Mouse (Mus musculus) kidney, postnatal 10 days (tissue): Measurements from ENCODE around the gene Capzb.

Experiments used
- DNase-seq: peaks from one replicate; pipeline ENCODE4 v3.0.0; 2021; ENCODE audit warnings: mixed read lengths

The Capzb gene

DNA sequence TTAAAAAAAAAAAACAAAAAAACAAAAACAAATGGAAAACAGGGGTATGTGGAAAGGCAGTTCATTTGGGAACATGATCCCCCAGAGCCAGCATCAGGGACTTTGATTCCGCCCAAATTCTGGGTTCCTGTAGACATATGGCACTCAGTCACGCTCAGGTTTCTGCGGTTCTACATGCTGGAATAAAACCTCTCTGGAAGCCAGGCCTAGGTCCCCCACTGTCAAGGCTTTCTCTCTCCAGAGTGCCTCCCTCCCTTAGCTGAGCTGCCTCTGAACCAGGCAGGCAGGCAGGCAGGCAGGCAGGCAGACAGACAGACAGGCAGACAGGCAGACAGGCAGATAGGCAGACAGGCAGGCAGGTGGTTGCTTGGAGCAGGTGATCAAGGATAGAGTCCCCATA, 77.5 kb downstream of the Capzb start:
- no peak for DNase-seq

GRCm38 (mm10) chr4:139271562-139271961, 78.9 kb downstream of the Capzb start:
- DNase-seq, result no peak

DNA sequence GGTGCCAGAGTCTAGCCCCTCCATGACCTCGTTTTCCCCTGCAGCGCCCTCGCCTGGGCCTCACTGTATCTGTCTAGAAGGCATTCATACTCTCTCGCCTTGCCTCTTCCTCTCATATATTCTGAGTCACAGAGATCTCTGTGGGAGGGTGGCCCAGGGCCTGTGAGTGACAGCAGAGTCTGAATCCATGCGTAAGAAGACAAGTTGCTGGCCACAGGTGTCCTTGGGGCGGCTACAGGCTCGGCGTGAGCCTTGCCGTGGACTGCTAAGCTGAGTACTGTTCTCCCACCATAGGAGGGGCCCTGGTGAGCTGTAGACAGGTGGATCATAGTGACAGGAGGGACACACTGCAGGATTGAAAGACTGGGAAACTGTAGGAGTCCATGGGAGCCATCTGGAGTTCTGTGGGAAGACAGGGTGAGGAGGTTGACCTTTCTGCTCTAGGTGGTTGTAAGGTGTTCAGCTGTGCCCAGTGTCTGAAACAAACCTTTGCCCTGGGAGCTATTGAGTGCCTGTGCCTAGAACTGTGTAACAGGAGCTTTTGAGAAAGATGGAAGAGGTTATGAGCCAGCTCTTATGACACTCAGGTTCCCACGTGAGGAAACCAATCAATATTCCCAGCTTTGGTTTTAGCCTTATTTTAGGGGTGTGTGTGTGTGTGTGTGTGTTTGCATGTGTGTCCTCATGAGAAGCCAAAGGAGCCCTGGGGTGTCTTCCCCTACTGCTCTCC, 80.4 kb downstream of the Capzb start:
- DNase-seq, result no peak

DNA sequence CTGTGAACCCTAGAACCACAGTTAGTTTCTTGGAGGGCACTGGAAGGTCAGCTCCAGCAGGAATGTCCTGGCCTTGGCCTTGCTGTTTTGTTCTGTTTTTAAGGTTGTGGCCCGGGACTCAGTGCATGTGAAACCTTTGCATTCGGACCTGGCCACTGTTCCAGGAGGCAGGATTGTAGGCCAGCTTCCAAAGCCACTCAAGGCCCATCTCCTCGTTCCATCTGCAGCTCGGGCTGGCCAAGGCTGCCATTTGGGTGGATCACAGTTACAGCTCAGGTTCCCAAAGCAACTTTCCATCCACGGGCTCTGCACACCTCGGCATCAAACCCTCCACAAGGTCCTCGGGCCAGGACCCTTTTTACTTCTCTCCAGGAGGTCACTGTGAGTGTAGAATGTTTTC, 81.9 kb downstream of the Capzb start:
- DNase-seq, result no peak

- DNase-seq, result no peak
Measured at GRCm38 (mm10) chr4:139276411-139276810, 83.7 kb downstream of the Capzb start.

DNA sequence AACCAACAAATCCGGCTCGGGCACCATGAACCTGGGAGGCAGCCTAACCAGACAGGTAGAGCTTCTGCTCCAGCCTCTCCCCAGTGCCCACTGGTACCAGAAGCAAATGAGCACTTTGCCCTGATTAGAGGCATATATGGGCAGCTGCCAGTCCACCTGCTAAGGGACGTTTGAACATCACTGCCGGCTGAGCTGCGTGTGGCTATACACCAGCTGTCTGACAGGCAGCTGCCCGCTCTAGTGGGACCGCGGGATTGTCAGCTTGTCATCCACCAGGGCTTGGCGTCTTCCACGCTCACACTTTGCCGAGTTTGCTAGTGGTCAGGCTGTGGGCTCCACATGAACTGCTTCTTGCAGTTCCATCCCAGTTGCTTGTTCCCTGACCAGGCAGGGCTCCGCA, 87.8 kb downstream of the Capzb start:
- DNase-seq, result no peak

DNA sequence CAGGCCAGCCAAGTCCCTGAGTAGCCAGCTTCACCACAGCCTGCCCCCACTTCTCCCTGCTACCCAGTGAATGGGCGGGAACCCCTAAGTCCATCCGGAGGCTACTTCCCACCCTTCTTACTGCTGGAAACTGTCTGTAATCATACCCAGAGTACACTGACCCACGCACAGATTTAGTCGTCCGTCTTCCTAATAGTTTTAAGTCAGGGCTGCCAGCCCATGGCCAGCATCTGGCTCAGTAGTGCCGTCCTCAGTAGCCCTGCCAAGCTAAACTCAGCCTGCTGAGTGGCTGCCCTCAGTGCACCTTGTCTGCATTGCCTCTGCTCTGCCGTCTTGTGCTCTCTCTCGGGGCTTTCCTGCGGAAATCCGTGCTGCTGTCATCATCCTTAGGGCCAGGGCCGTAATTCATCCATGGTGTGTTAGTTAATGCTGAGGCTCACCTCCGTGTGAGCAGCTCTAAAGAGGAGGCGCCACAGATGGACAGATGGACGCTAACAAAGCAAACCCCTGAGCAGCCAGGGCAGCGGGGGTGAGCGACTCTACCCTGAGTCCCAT, 89.2 kb downstream of the Capzb start:
- DNase-seq, result peak; percentile 62

- peak; percentile 85 for DNase-seq
Measured at GRCm38 (mm10) chr4:139282955-139283417, 90.3 kb downstream of the Capzb start.

GRCm38 (mm10) chr4:139284877-139285276, 92.2 kb downstream of the Capzb start:
- DNase-seq, result no peak

DNA sequence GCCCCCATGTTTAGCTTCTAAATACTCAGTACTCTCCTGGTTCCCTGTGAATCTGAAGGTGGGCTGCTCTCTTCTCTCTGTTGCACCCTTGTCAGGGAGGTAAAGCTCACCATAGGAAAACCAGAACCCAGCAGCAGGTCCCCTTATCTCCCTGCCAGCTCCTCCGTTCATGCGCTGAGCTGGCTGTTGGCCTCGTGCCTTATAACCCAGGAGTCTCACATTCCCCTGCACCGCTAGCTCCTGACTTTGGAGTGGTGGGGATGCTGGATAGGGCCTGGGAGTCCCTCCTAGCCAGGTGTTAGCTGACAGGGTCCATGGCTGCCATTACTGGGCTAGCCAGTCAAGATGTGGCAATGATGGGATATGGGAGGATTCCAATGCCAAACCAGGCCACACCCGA, 93.5 kb downstream of the Capzb start:
- no peak for DNase-seq

GRCm38 (mm10) chr4:139287122-139287863, 94.6 kb downstream of the Capzb start:
- peak; percentile 91 for DNase-seq

DNA sequence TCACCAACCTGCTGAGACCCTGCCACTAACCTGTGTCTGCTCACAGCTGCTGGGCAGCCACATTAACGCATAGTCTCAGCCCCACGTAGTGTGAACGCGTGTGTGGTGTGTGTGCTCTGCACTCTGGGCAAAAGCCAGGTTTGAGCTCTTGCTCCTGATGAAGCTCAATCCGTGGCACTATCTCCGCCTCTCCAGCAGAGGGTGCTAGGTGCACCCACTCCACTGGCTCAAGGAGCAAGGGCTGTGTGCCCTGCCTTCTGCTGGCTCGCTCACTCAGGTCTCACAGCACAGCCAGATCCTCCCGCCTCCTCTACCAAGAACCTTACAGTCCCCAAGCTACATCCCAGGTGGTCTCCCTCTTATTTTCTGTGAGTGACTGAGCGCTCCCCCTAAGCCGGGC, 96.3 kb downstream of the Capzb start:
- peak; percentile 69 for DNase-seq

DNA sequence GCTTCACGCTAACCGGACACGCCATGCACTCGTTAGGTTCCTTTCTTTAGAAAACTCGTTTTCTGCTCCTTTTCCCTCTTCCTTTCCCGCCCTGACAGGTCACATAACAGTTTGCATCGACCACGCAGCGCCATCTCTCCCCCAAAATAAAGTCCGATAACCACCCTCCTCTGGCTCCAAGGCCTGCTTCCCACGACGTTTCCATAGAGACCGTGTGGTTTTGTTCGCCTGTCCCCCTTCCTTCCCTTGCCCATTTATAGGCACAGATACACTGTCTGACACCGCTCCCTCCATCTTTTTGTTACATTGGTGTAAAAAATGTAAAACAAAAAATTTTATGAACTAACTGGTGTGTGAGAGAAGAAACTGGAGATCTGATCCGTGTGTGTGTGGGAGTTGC, 98.4 kb downstream of the Capzb start:
- no peak for DNase-seq

DNA sequence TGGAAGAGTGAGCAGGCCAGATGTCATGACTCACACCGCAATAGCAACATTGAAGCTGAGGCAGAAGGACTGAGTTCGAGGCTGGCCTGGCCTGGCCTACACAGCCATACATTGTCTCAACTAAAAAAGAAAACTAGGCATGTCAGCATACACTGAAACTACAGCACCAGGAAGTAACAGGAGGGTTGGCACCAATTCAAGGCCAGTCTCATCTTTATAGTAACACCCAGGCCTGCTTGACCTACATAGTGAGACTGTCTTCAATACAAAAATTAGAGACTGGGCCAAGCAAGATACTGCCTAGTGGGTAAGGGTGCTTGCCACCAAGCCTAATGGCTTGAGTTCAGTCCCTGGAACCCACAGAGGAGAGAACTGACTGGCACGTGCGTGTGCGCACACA, 99.3 kb downstream of the Capzb start:
- no peak for DNase-seq

DNA sequence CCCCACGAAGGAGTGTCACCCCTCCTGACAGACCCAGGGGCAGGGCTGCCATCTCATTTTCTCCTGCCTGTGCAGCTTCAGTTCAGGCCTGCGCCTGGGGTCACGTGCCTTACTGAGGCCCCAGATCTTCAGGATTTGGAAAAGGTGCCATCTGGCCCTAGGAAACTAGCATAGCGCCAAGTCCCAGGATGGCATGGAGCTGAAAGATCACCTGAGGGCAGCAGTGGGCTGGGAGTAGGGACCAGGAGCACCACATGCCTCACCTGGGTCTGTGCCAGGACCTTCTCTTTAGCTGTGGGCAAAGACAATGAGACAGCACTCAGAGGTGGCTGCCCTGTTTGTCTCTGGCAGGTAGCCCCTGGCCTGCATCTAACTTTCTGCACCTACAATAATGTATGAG, 104.9 kb downstream of the Capzb start:
- DNase-seq, result peak; percentile 76

GRCm38 (mm10) chr4:139298671-139299366, 106.1 kb downstream of the Capzb start:
- peak; percentile 6 for DNase-seq

DNA sequence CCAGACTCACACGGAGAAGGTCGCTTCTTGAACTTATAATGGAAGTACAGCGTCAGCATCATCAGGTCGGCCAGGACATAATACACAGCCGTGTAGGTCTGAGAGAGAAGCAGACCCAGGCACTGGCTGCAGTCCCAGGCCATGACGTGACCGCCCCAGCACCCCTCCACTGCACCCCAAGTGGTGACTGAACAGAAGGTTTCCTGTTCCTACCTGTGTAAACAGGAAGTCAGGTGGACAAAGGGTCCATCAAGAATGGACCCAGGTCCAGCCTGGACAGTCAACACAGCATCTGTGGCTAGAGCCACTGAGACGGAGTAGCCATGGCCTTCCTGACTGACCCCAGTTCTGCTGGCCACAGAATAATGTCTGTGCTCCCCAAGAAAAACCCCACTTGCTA, 109.1 kb downstream of the Capzb start:
- DNase-seq, result no peak

- DNase-seq, result no peak
Measured at GRCm38 (mm10) chr4:139302241-139302640, 109.5 kb downstream of the Capzb start.

DNA sequence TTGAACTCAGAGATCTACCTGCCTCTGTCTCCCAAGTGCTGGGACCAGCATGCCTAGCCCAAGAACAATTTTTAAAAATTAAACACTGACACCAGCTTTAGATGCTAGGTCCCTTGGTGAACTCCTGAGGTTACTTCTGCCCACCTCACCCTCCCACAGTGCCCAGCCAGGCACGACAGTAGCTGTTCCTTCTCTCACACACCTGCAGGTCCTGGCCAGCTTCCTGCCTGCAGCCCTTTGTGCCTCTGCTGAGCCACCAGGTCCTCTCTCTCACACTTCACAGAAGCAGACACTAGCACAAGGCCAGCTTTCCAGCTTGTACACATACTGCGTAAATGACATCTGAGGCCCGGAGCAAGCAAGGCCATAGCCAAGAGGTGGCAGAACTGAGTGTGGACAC, 112.8 kb downstream of the Capzb start:
- DNase-seq, result no peak

DNA sequence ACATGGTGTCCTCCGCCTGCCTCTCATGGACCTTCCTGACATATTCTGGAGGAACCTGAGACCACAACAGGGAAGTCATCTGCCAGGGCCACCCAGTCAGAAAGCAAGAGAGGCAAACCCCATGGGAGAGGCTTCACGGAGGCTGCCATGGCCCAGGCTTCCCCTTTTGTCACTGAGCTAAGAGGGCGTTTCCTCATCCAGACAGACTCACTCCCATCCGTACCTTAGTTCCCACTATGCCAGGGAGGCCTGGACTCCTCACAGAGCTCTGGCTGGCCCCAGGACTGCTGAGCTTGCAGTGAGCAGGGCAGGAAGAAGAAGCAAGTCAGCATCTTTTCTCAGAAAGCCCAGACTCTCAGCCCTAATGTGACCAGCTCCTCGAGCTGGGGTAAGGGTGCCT, 115.2 kb downstream of the Capzb start:
- DNase-seq, result peak; percentile 55

- DNase-seq, result no peak
Measured at GRCm38 (mm10) chr4:139309651-139310050, 117.0 kb downstream of the Capzb start.

- DNase-seq, result peak; percentile 99
Measured at GRCm38 (mm10) chr4:139310171-139310898, 117.6 kb downstream of the Capzb start, which contains the start of the genes Pqlc2 and Akr7a5. TSS of gene Pqlc2 (minus strand) at chr4:139310708. TSS of gene Akr7a5 (plus strand) at chr4:139310744.
